Mouse (Mus musculus): Measurements from ENCODE around the gene Rbm38.

The Rbm38 gene

GRCm38 (mm10) chr2:173058263-173058662 lies 38.0 kb downstream of the Rbm38 start:
- DNase-seq (ENCODE audit: low spot score), result no peak

GRCm38 (mm10) chr2:173060450-173060849 lies 40.2 kb downstream of the Rbm38 start:
- DNase-seq (ENCODE audit: low spot score), result no peak

- no peak for DNase-seq (ENCODE audit: low spot score)
Measured at GRCm38 (mm10) chr2:173061443-173062351, 41.4 kb downstream of the Rbm38 start.

- no peak for DNase-seq (ENCODE audit: low spot score)
Measured at GRCm38 (mm10) chr2:173063219-173063618, 42.9 kb downstream of the Rbm38 start.

GRCm38 (mm10) chr2:173064864-173065263 lies 44.6 kb downstream of the Rbm38 start:
- DNase-seq (ENCODE audit: low spot score), result no peak

GRCm38 (mm10) chr2:173072948-173073347 lies 52.6 kb downstream of the Rbm38 start:
- DNase-seq (ENCODE audit: low spot score), result no peak

GRCm38 (mm10) chr2:173073666-173074065 lies 53.4 kb downstream of the Rbm38 start:
- DNase-seq (ENCODE audit: low spot score), result no peak

GRCm38 (mm10) chr2:173076921-173077320 lies 56.6 kb downstream of the Rbm38 start:
- DNase-seq (ENCODE audit: low spot score), result no peak

- no peak for DNase-seq (ENCODE audit: low spot score)
Measured at GRCm38 (mm10) chr2:173079766-173080549, 59.7 kb downstream of the Rbm38 start.

- DNase-seq (ENCODE audit: low spot score), result peak; percentile 31
Measured at GRCm38 (mm10) chr2:173080785-173081241, 60.5 kb downstream of the Rbm38 start.

GRCm38 (mm10) chr2:173082706-173083105 lies 62.4 kb downstream of the Rbm38 start:
- DNase-seq (ENCODE audit: low spot score), result no peak

GRCm38 (mm10) chr2:173083106-173083505 lies 62.8 kb downstream of the Rbm38 start:
- DNase-seq (ENCODE audit: low spot score), result no peak

GRCm38 (mm10) chr2:173083712-173084475 lies 63.6 kb downstream of the Rbm38 start:
- no peak for DNase-seq (ENCODE audit: low spot score)

Data from left cerebral cortex, adult 11 months (tissue).